Mouse (Mus musculus) embryonic facial prominence, embryonic 14.5 days (tissue): ENCODE data around the gene Scrn3. TPM values are rescaled to one million over a fixed set of nuclear protein-coding genes. Genes with fewer than 3 reads are reported as not detected.

ENCODE experiments used
- ATAC-seq: fragments of 200-750 bp; cut with Nextera tagmentation; 2 replicates; pipeline ENCODE4 v1.8.0; 2017; ENCODE audit warnings: low read depth, moderate number of reproducible peaks, moderate TSS enrichment
- DNase-seq: peaks from one replicate; pipeline ENCODE4 v3.0.0-alpha.2; 2015; ENCODE audit warnings: low spot score
- H3K27ac ChIP-seq: fragments of 300-500 bp; sonication (generic); replicated peaks from 2 replicates; pipeline ENCODE4 v1.5.1; 2014; ENCODE audit warnings: low read depth, mild to moderate bottlenecking, low read length, moderate library complexity
- H3K27me3 ChIP-seq: fragments of 300-500 bp; sonication (generic); replicated peaks from 2 replicates; pipeline ENCODE4 v1.6.1; 2014; ENCODE audit warnings: low read length; ENCODE audit not compliant: control insufficient read depth, insufficient read depth
- H3K36me3 ChIP-seq: fragments of 300-500 bp; sonication (generic); 2 replicates; pipeline ENCODE4 v1.6.1; 2014; ENCODE audit warnings: low read length, mixed read lengths; ENCODE audit not compliant: control insufficient read depth, insufficient read depth
- H3K4me1 ChIP-seq: fragments of 300-500 bp; sonication (generic); 2 replicates; pipeline ENCODE4 v1.6.1; 2014; ENCODE audit warnings: antibody characterized with exemption, low read length; ENCODE audit not compliant: control insufficient read depth, insufficient read depth
- H3K4me2 ChIP-seq: fragments of 300-500 bp; sonication (generic); 2 replicates; pipeline ENCODE4 v1.6.1; 2014; ENCODE audit warnings: low read depth, mild to moderate bottlenecking, low read length, moderate library complexity, mixed read lengths
- H3K4me3 ChIP-seq: fragments of 300-500 bp; sonication (generic); 2 replicates; pipeline ENCODE4 v1.5.1; 2014; ENCODE audit warnings: low read depth, mild to moderate bottlenecking, low read length
- H3K9ac ChIP-seq: fragments of 300-500 bp; sonication (generic); 2 replicates; pipeline ENCODE4 v1.6.1; 2014; ENCODE audit warnings: low read depth, mild to moderate bottlenecking, low read length, moderate library complexity, mixed read lengths
- H3K9me3 ChIP-seq: fragments of 300-500 bp; sonication (generic); 2 replicates; pipeline ENCODE4 v1.6.1; 2016; ENCODE audit warnings: low read length; ENCODE audit not compliant: control insufficient read depth
- WGBS: fragments of 180-500 bp; shearing (Covaris S2); extraction: QIAGEN DNeasy Blood & Tissue Kit; methylation state at CpG from one replicate; pipeline ENCODE4 v1.1.7; 2014; 5-methylcytosine and 5-hydroxymethylcytosine counted together
- polyA plus RNA-seq: library from polyadenylated mRNA; unstranded; fragments of >200 nt; fragmentation: Nextera tagmentation; extraction: Ambion mirVana; gene quantifications from 2 replicates; pipeline ENCODE4 v1.2.1, GENCODE M21; 2014

Gene Scrn3
- polyA plus RNA-seq, 1 experiment from 2014 or later = 12.7 TPM

- DNase-seq (no peak), ATAC-seq (no peak)
- H3K4me2 ChIP-seq = no peak overlapping the region
- H3K9me3 ChIP-seq = no peaks in the 10 kb centered on the region
- H3K9ac ChIP-seq = no peak overlapping the region
- H3K4me1 ChIP-seq = peaks cover 6% of the 10 kb centered on the region; the same call in 1 of the 2 replicates
- H3K27ac ChIP-seq = no peak overlapping the region
- 71% methylated on average over 9 of the region's 9 CpGs for WGBS
- no peaks in the 10 kb centered on the region for H3K36me3 ChIP-seq
- no peaks in the 10 kb centered on the region for H3K27me3 ChIP-seq
- no peak overlapping the region for H3K4me3 ChIP-seq
Observed at GRCm38 (mm10) chr2:73371530-73372335, 59.3 kb downstream of the Scrn3 start.

DNA sequence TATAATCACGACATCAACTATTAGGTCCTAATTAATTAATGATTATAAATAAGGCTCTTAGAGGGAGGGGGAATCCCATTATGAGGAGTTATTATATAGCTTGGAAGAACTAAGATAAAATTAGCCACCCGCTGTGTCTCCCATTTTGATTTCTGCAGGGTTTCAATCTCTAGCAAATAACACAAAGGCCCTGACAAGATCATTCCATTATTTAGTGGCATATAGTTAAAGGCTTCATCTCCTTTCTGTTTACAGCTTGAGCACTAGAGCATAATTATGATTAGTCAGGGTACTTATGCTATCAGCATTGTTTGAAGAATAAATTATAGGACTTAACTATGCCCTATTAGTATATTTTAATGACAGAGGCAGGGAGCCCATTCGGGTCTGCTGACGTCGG is 65.9 kb downstream of the Scrn3 start:
- no peaks in the 10 kb centered on the region for H3K36me3 ChIP-seq
- no peak overlapping the region for H3K9ac ChIP-seq
- H3K9me3 ChIP-seq = no peaks in the 10 kb centered on the region
- peaks cover 10% of the 10 kb centered on the region; the same call in 1 of the 2 replicates for H3K4me1 ChIP-seq
- DNase-seq = no peak
- no peak overlapping the region for H3K4me2 ChIP-seq
- no peaks in the 10 kb centered on the region for H3K27me3 ChIP-seq
- WGBS = 86% methylated on average over 5 of the region's 5 CpGs
- no peak overlapping the region for H3K4me3 ChIP-seq
- ATAC-seq = no peak
- H3K27ac ChIP-seq = no peak overlapping the region

DNA sequence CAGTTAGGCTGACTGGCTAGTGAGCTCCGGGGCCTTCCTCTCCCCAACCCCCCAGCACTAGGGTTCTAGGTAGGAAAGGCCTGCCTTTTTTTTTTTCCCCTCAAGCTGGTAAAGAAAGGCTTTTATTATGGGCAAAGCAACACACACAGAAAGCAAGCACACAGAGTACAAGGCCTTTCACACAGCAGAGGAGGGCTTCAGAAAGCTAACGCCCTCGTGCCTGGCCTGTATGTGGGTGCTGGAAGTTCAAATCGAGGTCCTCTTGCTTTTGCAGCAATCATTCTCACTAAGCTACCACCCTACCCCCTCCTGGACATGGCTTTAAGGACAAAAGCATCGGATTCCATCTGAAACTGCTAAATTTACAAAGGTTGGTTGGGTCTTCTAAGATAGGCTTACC is 67.3 kb downstream of the Scrn3 start:
- Histone ChIP-seq H3K4me3 (no peak overlapping the region), H3K4me1 (peaks cover 10% of the 10 kb centered on the region; the same call in 1 of the 2 replicates), H3K27ac (no peak overlapping the region), H3K36me3 (no peaks in the 10 kb centered on the region), H3K4me2 (no peak overlapping the region), H3K27me3 (no peaks in the 10 kb centered on the region), H3K9ac (peak overlapping the region; percentile 34; the same call in 1 of the 2 replicates), H3K9me3 (no peaks in the 10 kb centered on the region)
- DNase-seq (no peak), ATAC-seq (no peak)
- WGBS = 73% methylated on average over 5 of the region's 5 CpGs

DNA sequence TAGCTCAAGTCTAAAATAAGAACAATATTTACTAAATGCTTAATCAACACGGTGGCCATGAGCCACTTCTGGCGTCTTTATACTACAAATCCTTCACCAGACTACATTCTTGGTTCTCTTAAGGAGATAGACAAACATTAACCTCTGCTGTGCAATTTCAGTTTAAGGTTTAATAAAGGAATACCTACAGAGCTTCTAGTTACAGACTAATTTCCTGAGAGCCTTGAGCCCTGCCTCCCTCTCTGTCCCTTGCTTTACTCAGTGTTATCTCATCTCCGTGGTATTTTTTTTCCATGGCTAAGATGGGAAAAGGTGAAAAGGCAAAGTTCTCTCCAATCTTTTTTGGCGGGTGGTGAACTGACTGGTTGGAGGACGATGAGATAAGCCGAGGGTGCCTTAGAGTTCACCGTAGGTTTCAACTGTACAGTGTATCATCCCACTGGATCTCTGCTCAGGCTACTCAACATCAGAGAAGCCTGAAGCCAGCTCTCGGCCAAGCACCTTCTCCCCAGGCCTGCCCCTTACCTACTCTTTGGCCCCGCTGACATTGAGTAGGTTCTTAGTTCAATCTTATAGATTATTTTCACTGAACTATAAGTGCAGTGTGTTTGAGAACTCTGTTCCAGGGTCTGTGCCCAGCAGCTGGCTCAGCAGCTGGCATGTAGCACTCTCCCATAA is 68.0 kb downstream of the Scrn3 start:
- ATAC-seq = no peak
- no peak overlapping the region for H3K4me2 ChIP-seq
- no peak overlapping the region for H3K27ac ChIP-seq
- 84% methylated on average over 9 of the region's 9 CpGs for WGBS
- DNase-seq = no peak
- H3K4me3 ChIP-seq = no peak overlapping the region
- no peaks in the 10 kb centered on the region for H3K27me3 ChIP-seq
- no peak overlapping the region for H3K9ac ChIP-seq
- no peaks in the 10 kb centered on the region for H3K36me3 ChIP-seq
- no peaks in the 10 kb centered on the region for H3K9me3 ChIP-seq
- H3K4me1 ChIP-seq = peaks cover 4% of the 10 kb centered on the region; the same call in 1 of the 2 replicates

DNA sequence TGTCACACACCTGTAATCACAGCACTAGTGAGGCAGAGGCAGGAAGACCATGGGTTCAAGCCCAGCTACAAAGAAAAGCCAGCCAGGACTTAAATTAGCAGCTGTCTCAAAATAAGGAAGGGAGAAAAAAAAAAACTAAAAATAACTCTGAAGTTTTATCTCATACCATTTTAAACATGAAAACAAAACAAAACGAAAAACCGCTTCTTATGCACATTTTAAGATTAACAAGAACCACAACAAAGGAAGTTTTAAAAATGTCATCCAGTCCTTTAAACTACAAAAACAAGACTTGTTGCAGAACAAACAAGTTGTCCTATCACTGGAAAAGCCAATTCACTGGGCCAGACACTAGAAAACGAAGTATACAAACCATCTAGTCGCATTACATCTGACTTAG is 72.8 kb downstream of the Scrn3 start:
- no peaks in the 10 kb centered on the region for H3K9me3 ChIP-seq

GRCm38 (mm10) chr2:73385641-73386355 is 73.4 kb downstream of the Scrn3 start:
- peaks cover 3% of the 10 kb centered on the region; the same call in 1 of the 2 replicates for H3K4me1 ChIP-seq
- peak overlapping the region; percentile 67 for H3K9ac ChIP-seq
- 0 out of 2 replicates have a peak overlapping the region, but pooled peaks have one; percentile 28 for H3K27ac ChIP-seq
- H3K27me3 ChIP-seq = no peaks in the 10 kb centered on the region
- H3K9me3 ChIP-seq = no peaks in the 10 kb centered on the region
- ATAC-seq (no peak), DNase-seq (no peak)
- peak overlapping the region; percentile 98 for H3K4me2 ChIP-seq
- H3K4me3 ChIP-seq = peak overlapping the region; percentile 75
- H3K36me3 ChIP-seq = no peaks in the 10 kb centered on the region
- WGBS = 2% methylated on average over 27 of the region's 29 CpGs

More for the DNA sequence above, 72.8 kb downstream of the Scrn3 start:
- no peak overlapping the region for H3K9ac ChIP-seq
- H3K27ac ChIP-seq = no peak overlapping the region
- H3K4me1 ChIP-seq = peaks cover 6% of the 10 kb centered on the region
- WGBS = 78% methylated on average over 4 of the region's 4 CpGs
- H3K27me3 ChIP-seq = no peaks in the 10 kb centered on the region
- ATAC-seq = no peak
- DNase-seq = no peak
- peak overlapping the region; percentile 75 for H3K4me3 ChIP-seq
- peak overlapping the region; percentile 98 for H3K4me2 ChIP-seq
- H3K36me3 ChIP-seq = no peaks in the 10 kb centered on the region

DNA sequence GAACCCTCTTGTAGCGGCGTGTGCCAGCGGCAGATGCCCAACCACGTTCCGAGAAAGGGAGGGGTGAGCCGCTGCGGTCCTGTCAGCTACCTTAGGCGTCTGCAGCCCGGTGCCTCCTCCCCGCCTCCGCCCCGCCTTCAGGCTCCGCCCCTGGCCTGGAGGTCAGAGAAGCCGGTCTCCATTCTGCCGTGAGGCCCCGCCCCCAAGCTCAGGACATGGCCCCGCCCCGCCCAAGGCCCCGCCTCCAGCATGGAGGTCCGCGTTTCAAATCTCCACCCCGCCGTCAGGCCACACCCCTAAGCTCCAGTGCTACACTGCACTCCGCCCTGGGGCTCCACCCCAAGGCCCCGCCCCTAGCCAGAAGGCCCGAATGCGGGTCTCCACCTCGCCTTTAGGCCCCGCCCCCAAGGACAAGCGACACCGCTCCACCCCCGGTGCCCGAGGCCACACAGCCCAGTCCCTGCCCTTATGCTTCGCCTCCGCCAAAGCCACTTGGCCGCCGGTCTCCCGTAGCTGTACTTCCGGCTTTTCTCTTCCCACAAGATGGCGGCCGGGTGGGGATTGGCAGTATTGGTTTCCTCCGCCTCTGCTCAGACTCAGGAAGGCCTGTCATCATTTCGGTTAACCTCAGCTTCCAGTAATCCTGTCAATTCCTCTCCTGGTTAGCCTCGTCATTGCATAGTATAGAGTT is 74.1 kb downstream of the Scrn3 start, which contains the start of gene Gpr155:
Gene Gpr155 (minus strand): TSS at position 217 of the 691 bp plus-strand sequence.
- Histone ChIP-seq H3K9ac (peak within 1 kb of the TSS; percentile 67), H3K27ac (peak within 1 kb of the TSS; percentile 81), H3K36me3 (no peaks in the 10 kb centered on the region), H3K9me3 (no peaks in the 10 kb centered on the region), H3K27me3 (no peaks in the 10 kb centered on the region), H3K4me1 (peaks cover 3% of the 10 kb centered on the region; the same call in 1 of the 2 replicates), H3K4me3 (peak within 1 kb of the TSS; percentile 75), H3K4me2 (peak within 1 kb of the TSS; percentile 98)
- DNase-seq (peak; percentile 99), ATAC-seq (peak; percentile 98)
- 0% methylated on average over 23 of the region's 44 CpGs for WGBS
